Mouse (Mus musculus) forebrain, embryonic 11.5 days (tissue): Measurements from ENCODE around the gene Polr1b. TPM values are rescaled to one million over a fixed set of nuclear protein-coding genes. Genes with fewer than 3 reads are reported as not detected.

Source experiments
- ATAC-seq: fragments of 200-750 bp; cut with Nextera tagmentation; replicated peaks from 2 replicates; pipeline ENCODE4 v1.8.0; 2017; ENCODE audit warnings: moderate TSS enrichment; ENCODE audit not compliant: low FRiP score
- DNase-seq: peaks from one replicate; pipeline ENCODE4 v3.0.0-alpha.2; 2017; ENCODE audit warnings: low spot score
- H3K27ac ChIP-seq: fragments of 300-500 bp; sonication (generic); 2 replicates; pipeline ENCODE4 v1.5.1; 2014; ENCODE audit warnings: low read depth, low read length
- H3K27me3 ChIP-seq: fragments of 300-500 bp; sonication (generic); 2 replicates; pipeline ENCODE4 v1.6.1; 2014; ENCODE audit warnings: mild to moderate bottlenecking, low read length, mixed read lengths; ENCODE audit not compliant: control insufficient read depth, insufficient read depth
- H3K36me3 ChIP-seq: fragments of 300-500 bp; sonication (generic); 2 replicates; pipeline ENCODE4 v1.6.1; 2014; ENCODE audit warnings: mild to moderate bottlenecking, low read length, moderate library complexity, mixed read lengths; ENCODE audit not compliant: control insufficient read depth, insufficient read depth
- H3K4me1 ChIP-seq: fragments of 300-500 bp; sonication (generic); replicated peaks from 2 replicates; pipeline ENCODE4 v1.6.1; 2014; ENCODE audit warnings: low read length, mixed read lengths; ENCODE audit not compliant: control insufficient read depth, insufficient read depth
- H3K4me2 ChIP-seq: fragments of 300-500 bp; sonication (generic); 2 replicates; pipeline ENCODE4 v1.6.1; 2014; ENCODE audit warnings: low read depth, mild to moderate bottlenecking, low read length, moderate library complexity, mixed read lengths; ENCODE audit not compliant: severe bottlenecking
- H3K4me3 ChIP-seq: fragments of 300-500 bp; sonication (generic); 2 replicates; pipeline ENCODE4 v1.5.1; 2014; ENCODE audit warnings: low read depth, low read length
- H3K9ac ChIP-seq: fragments of 300-500 bp; sonication (generic); 2 replicates; pipeline ENCODE4 v1.6.1; 2014; ENCODE audit warnings: low read length
- H3K9me3 ChIP-seq: fragments of 300-500 bp; sonication (generic); 2 replicates; pipeline ENCODE4 v1.6.1; 2016; ENCODE audit warnings: low read length, mixed read lengths; ENCODE audit not compliant: control insufficient read depth
- WGBS: fragments of 180-500 bp; shearing (Covaris S2); extraction: QIAGEN DNeasy Blood & Tissue Kit; methylation state at CpG from one replicate; pipeline ENCODE4 v1.1.7; 2014; 5-methylcytosine and 5-hydroxymethylcytosine counted together
- polyA plus RNA-seq: library from polyadenylated mRNA; unstranded; fragments of >200 nt; fragmentation: Nextera tagmentation; extraction: Ambion mirVana; gene quantifications from 2 replicates; pipeline ENCODE4 v1.2.1, GENCODE M21; 2014

Gene Polr1b
- polyA plus RNA-seq, 1 experiment from 2014 or later = 33.9 TPM

GRCm38 (mm10) chr2:129092810-129093209, 8.0 kb upstream of the Polr1b start:
- Histone ChIP-seq H3K9me3 (no peaks in the 10 kb centered on the region), H3K4me2 (no peak overlapping the region), H3K4me3 (no peak overlapping the region), H3K27me3 (no peaks in the 10 kb centered on the region), H3K9ac (no peak overlapping the region), H3K4me1 (no peaks in the 10 kb centered on the region), H3K27ac (no peak overlapping the region), H3K36me3 (no peaks in the 10 kb centered on the region; the same call in 1 of the 2 replicates)
- WGBS = 95% methylated on average over 12 of the region's 12 CpGs
- ATAC-seq = no peak
- DNase-seq = no peak

- Histone ChIP-seq H3K36me3 (no peaks in the 10 kb centered on the region; the same call in 1 of the 2 replicates), H3K27me3 (no peaks in the 10 kb centered on the region), H3K9me3 (no peaks in the 10 kb centered on the region), H3K4me1 (no peaks in the 10 kb centered on the region), H3K4me3 (no peak overlapping the region), H3K4me2 (no peak overlapping the region), H3K27ac (no peak overlapping the region), H3K9ac (no peak overlapping the region)
- 91% methylated on average over 18 of the region's 18 CpGs for WGBS
- DNase-seq (no peak), ATAC-seq (no peak)
Observed at GRCm38 (mm10) chr2:129093926-129094724, 6.7 kb upstream of the Polr1b start.

- no peak for ATAC-seq
- no peak overlapping the region for H3K4me3 ChIP-seq
- WGBS = 95% methylated on average over 5 of the region's 5 CpGs
- H3K27ac ChIP-seq = no peak overlapping the region
- peaks cover 8% of the 10 kb centered on the region; the same call in 1 of the 2 replicates for H3K36me3 ChIP-seq
- H3K9me3 ChIP-seq = no peaks in the 10 kb centered on the region
- no peak overlapping the region for H3K4me2 ChIP-seq
- H3K4me1 ChIP-seq = no peaks in the 10 kb centered on the region
- H3K9ac ChIP-seq = no peak overlapping the region
- no peaks in the 10 kb centered on the region for H3K27me3 ChIP-seq
- no peak for DNase-seq
Observed at GRCm38 (mm10) chr2:129112924-129113323, 12.1 kb downstream of the Polr1b start.

- no peak overlapping the region for H3K4me3 ChIP-seq
- H3K27ac ChIP-seq = no peak overlapping the region
- no peaks in the 10 kb centered on the region for H3K27me3 ChIP-seq
- no peak for ATAC-seq
- peaks cover 10% of the 10 kb centered on the region; the same call in 1 of the 2 replicates for H3K36me3 ChIP-seq
- WGBS = 93% methylated on average over 9 of the region's 9 CpGs
- no peak for DNase-seq
- no peak overlapping the region for H3K4me2 ChIP-seq
- no peaks in the 10 kb centered on the region for H3K4me1 ChIP-seq
- H3K9ac ChIP-seq = no peak overlapping the region
- H3K9me3 ChIP-seq = no peaks in the 10 kb centered on the region
Observed at GRCm38 (mm10) chr2:129115706-129116367, 15.0 kb downstream of the Polr1b start.

GRCm38 (mm10) chr2:129116368-129116739, 15.6 kb downstream of the Polr1b start:
- H3K9me3 ChIP-seq = no peaks in the 10 kb centered on the region
- no peaks in the 10 kb centered on the region for H3K27me3 ChIP-seq
- no peak for ATAC-seq
- H3K27ac ChIP-seq = no peak overlapping the region
- WGBS = 96% methylated on average over 1 of the region's 1 CpGs
- no peak overlapping the region for H3K4me3 ChIP-seq
- peaks cover 10% of the 10 kb centered on the region; the same call in 1 of the 2 replicates for H3K36me3 ChIP-seq
- H3K9ac ChIP-seq = no peak overlapping the region
- no peak overlapping the region for H3K4me2 ChIP-seq
- no peaks in the 10 kb centered on the region for H3K4me1 ChIP-seq
- DNase-seq = no peak

- DNase-seq (no peak), ATAC-seq (no peak)
- Histone ChIP-seq H3K4me3 (no peak overlapping the region), H3K4me1 (no peaks in the 10 kb centered on the region), H3K27ac (no peak overlapping the region), H3K27me3 (no peaks in the 10 kb centered on the region), H3K4me2 (no peak overlapping the region), H3K36me3 (peaks cover 10% of the 10 kb centered on the region; the same call in 1 of the 2 replicates), H3K9me3 (no peaks in the 10 kb centered on the region), H3K9ac (no peak overlapping the region)
- WGBS = 96% methylated on average over 12 of the region's 12 CpGs
Observed at GRCm38 (mm10) chr2:129118061-129118460, 17.3 kb downstream of the Polr1b start.

GRCm38 (mm10) chr2:129121986-129122385, 21.2 kb downstream of the Polr1b start:
- Histone ChIP-seq H3K27me3 (no peaks in the 10 kb centered on the region), H3K4me3 (no peak overlapping the region), H3K9ac (no peak overlapping the region), H3K36me3 (peaks cover 4% of the 10 kb centered on the region; the same call in 1 of the 2 replicates), H3K9me3 (no peaks in the 10 kb centered on the region), H3K4me1 (no peaks in the 10 kb centered on the region), H3K4me2 (no peak overlapping the region), H3K27ac (no peak overlapping the region)
- 95% methylated on average over 8 of the region's 8 CpGs for WGBS
- DNase-seq = no peak
- no peak for ATAC-seq

GRCm38 (mm10) chr2:129129412-129129929, 28.7 kb downstream of the Polr1b start, which contains the start of gene Chchd5:
Gene Chchd5 (plus strand): TSS chr2:129129700.
- Histone ChIP-seq H3K9me3 (no peaks in the 10 kb centered on the region), H3K27me3 (no peaks in the 10 kb centered on the region), H3K9ac (peak within 1 kb of the TSS; percentile 76), H3K27ac (peak within 1 kb of the TSS; percentile 63), H3K4me1 (peaks cover 3% of the 10 kb centered on the region; the same call in 1 of the 2 replicates), H3K4me2 (peak within 1 kb of the TSS; percentile 76), H3K36me3 (peaks cover 14% of the 10 kb centered on the region), H3K4me3 (peak within 1 kb of the TSS; percentile 60)
- WGBS = under 1% methylated on average over 35 of the region's 35 CpGs
- peak; percentile 93 for DNase-seq
- peak; percentile 99 for ATAC-seq
